Mouse (Mus musculus) embryonic fibroblast, embryonic 13.5 days (primary cell): ENCODE data around the gene Itm2b.

Experiments used
- CTCF ChIP-seq: IDR thresholded peaks from 2 replicates; pipeline ENCODE4 v1.5.1; 2011; ENCODE audit warnings: mild to moderate bottlenecking, control low read depth, low read length, moderate library complexity, borderline replicate concordance; ENCODE audit not compliant: insufficient read depth
- POLR2A ChIP-seq: IDR thresholded peaks from 2 replicates; pipeline ENCODE4 v1.6.1; 2011; ENCODE audit warnings: low read depth, mild to moderate bottlenecking, control low read depth, low read length, moderate library complexity

- no peak for TF ChIP-seq POLR2A
- no peak for TF ChIP-seq CTCF
These were observed 16.1 kb downstream of the Itm2b start for GRCm38 (mm10) chr14:73368966-73369365.
